Comparison of ENCODE assay signal across 8 mouse cellular contexts in the genomic region with DNA sequence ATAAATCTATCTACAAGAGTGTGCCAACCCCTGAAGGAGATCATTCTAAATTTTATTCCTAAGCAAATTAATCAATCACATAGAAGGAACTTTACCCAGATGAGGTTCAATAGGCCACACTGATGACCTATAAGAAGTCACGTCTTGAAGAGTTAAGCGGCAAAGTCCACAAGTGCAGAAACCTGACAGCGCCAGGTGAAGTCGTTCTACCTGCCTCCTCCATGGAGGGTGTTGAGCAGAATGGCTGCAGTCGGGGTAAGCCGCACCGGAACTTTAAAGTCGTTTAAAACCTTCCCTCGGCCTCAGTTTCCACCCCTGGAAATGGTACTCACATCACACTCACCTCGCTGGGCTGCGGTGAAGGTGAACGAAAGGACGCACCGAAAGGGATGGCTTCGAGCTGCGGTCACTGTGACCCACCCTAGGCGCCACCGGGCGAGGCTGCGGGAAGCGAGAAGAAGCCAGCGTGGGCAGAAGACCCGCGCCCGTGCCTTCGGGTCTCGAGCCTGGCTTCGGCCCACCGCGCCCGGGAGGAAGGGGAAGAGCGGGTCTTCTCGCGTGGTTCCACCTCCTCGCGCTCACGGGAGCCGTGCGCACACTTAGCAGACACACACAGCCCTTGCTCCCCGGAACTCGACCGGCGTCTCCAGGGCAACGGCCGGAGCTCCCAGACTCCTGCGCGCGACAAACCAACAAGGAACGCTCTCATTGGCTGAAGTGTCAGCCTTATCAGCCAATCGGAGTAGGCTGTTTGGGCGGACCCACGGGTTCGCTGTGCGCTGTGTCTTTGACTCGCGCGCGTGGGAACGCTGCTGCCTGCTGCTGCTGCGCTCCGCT. TPM values are rescaled to one million over a fixed set of nuclear protein-coding genes. Genes with fewer than 3 reads are reported as not detected.
A peak's percentile ranks its signal among the peaks of the same experiment; 100 is the strongest.
DNase-seq lines count a peak whose midpoint lies in the region; ATAC-seq and TF ChIP-seq lines count a peak whose summit lies in the region.

A gene (minus strand): TSS at position 660 of the 837 bp plus-strand sequence.

- peak; percentile 97 to 98 for DNase-seq in CD8-positive naive resting alpha-beta T cell, adult 2 months (ENCODE audit: low read depth in 2 of 2, low spot score in 2 of 2)
- peak; percentile 97 for DNase-seq in c-Kit-positive CD71-negative TER-119-negative erythroid progenitor cells, embryonic 14.5 days (ENCODE audit: low read depth)
- peak; percentile 99 for DNase-seq in forebrain, embryonic 10.5 days (ENCODE audit: extremely low spot score, low spot score)
- peak; percentile 98 to 99 for DNase-seq in kidney, postnatal 25 days
- peak; percentile 98 to 99 (median 98) for DNase-seq in liver, embryonic 14.5 days (ENCODE audit: low read depth in 3 of 3, low spot score in 3 of 3)
- peak; percentile 98 for DNase-seq in neural tube, embryonic 11.5 days (ENCODE audit: low spot score)
- DNase-seq in stomach, postnatal 0 days (ENCODE audit: low spot score), result peak; percentile 98

- TF ChIP-seq CTCF in liver, embryonic 14.5 days (IDR thresholded peaks at IDR 0.05; ENCODE audit: low read depth), result 0 out of 2 replicates have a peak, but pooled peaks have one; percentile 13
- no peak for TF ChIP-seq CTCF in stomach, postnatal 0 days (IDR thresholded peaks at IDR 0.05; ENCODE audit: low read depth)

- TF ChIP-seq EP300 in liver, embryonic 14.5 days (IDR thresholded peaks at IDR 0.05; ENCODE audit: low read depth), result no peak
- TF ChIP-seq EP300 in stomach, postnatal 0 days (optimal IDR thresholded peaks at IDR 0.05), result no peak

- H3K27me3 ChIP-seq in forebrain, embryonic 10.5 days (ENCODE audit: poor library complexity, severe bottlenecking), result no peaks in the 10 kb centered on the region
- no peaks in the 10 kb centered on the region for H3K27me3 ChIP-seq in heart, embryonic 15.5 days
- H3K27me3 ChIP-seq in liver, embryonic 14.5 days (ENCODE audit: control insufficient read depth, insufficient read depth, low read length), result no peaks in the 10 kb centered on the region
- no peaks in the 10 kb centered on the region for H3K27me3 ChIP-seq in neural tube, embryonic 11.5 days (ENCODE audit: control insufficient read depth, insufficient read depth, low read length)
- no peaks in the 10 kb centered on the region for H3K27me3 ChIP-seq in stomach, postnatal 0 days (ENCODE audit: control insufficient read depth, insufficient read depth, low read length)

- peak; percentile 99 for ATAC-seq in heart, embryonic 15.5 days (replicated peaks; ENCODE audit: insufficient number of reproducible peaks, insufficient read depth, low FRiP score, low read depth)
- peak; percentile 92 for ATAC-seq in liver, embryonic 14.5 days (ENCODE audit: insufficient read depth)
- peak; percentile 98 for ATAC-seq in neural tube, embryonic 11.5 days (ENCODE audit: insufficient read depth, low FRiP score, low TSS enrichment)
- peak; percentile 99 for ATAC-seq in stomach, postnatal 0 days (ENCODE audit: low FRiP score, low TSS enrichment)

- peak within 1 kb of the TSS; percentile 87 for H3K27ac ChIP-seq in forebrain, embryonic 10.5 days
- peak within 1 kb of the TSS; percentile 70 for H3K27ac ChIP-seq in heart, embryonic 15.5 days
- H3K27ac ChIP-seq in liver, embryonic 14.5 days, result peak within 1 kb of the TSS; percentile 96
- 0 out of 2 replicates have a peak within 1 kb of the TSS, but pooled peaks have one; percentile 44 for H3K27ac ChIP-seq in neural tube, embryonic 11.5 days (ENCODE audit: low read depth, low read length)
- peak within 1 kb of the TSS; percentile 87 for H3K27ac ChIP-seq in stomach, postnatal 0 days (replicated peaks)

- H3K9me3 ChIP-seq in forebrain, embryonic 10.5 days, result no peaks in the 10 kb centered on the region
- H3K9me3 ChIP-seq in heart, embryonic 15.5 days (replicated peaks), result no peaks in the 10 kb centered on the region
- H3K9me3 ChIP-seq in liver, embryonic 14.5 days (ENCODE audit: control insufficient read depth, low read length), result no peaks in the 10 kb centered on the region
- H3K9me3 ChIP-seq in neural tube, embryonic 11.5 days (ENCODE audit: control insufficient read depth, low read length), result no peaks in the 10 kb centered on the region
- H3K9me3 ChIP-seq in stomach, postnatal 0 days (ENCODE audit: control insufficient read depth, low read length), result no peaks in the 10 kb centered on the region

- peaks cover 30% of the 10 kb centered on the region for H3K36me3 ChIP-seq in forebrain, embryonic 10.5 days (replicated peaks)
- H3K36me3 ChIP-seq in heart, embryonic 15.5 days, result 0 out of 2 replicates have a peak, but pooled peaks cover 9% of the 10 kb centered on the region
- peaks cover 6% of the 10 kb centered on the region for H3K36me3 ChIP-seq in liver, embryonic 14.5 days (replicated peaks; ENCODE audit: control insufficient read depth, insufficient read depth, low read depth)
- H3K36me3 ChIP-seq in neural tube, embryonic 11.5 days (ENCODE audit: control insufficient read depth, insufficient read depth, low read length), result no peaks in the 10 kb centered on the region
- no peaks in the 10 kb centered on the region for H3K36me3 ChIP-seq in stomach, postnatal 0 days (ENCODE audit: control insufficient read depth, insufficient read depth, low read length)

- peak within 1 kb of the TSS; percentile 85 for H3K4me2 ChIP-seq in heart, embryonic 15.5 days
- peak within 1 kb of the TSS; percentile 93 for H3K4me2 ChIP-seq in liver, embryonic 14.5 days (ENCODE audit: low read depth)
- peak within 1 kb of the TSS; percentile 70 for H3K4me2 ChIP-seq in neural tube, embryonic 11.5 days (ENCODE audit: low read depth)
- peak within 1 kb of the TSS; percentile 88 for H3K4me2 ChIP-seq in stomach, postnatal 0 days (replicated peaks; ENCODE audit: low read depth)

- peak within 1 kb of the TSS; percentile 74 for H3K4me3 ChIP-seq in forebrain, embryonic 10.5 days
- peak within 1 kb of the TSS; percentile 99 for H3K4me3 ChIP-seq in heart, embryonic 15.5 days
- peak within 1 kb of the TSS; percentile 84 to 89 for H3K4me3 ChIP-seq in liver, embryonic 14.5 days (ENCODE audit: insufficient read depth in 1 of 2, low read depth in 2 of 2, low read length in 2 of 2)
- peak within 1 kb of the TSS; percentile 57 for H3K4me3 ChIP-seq in neural tube, embryonic 11.5 days (ENCODE audit: low read depth, low read length)
- H3K4me3 ChIP-seq in stomach, postnatal 0 days (ENCODE audit: low read depth, low read length), result peak within 1 kb of the TSS; percentile 85

- H3K4me1 ChIP-seq in forebrain, embryonic 10.5 days, result peaks cover 17% of the 10 kb centered on the region
- H3K4me1 ChIP-seq in heart, embryonic 15.5 days (replicated peaks), result peaks cover 17% of the 10 kb centered on the region
- peaks cover 8 to 25% of the 10 kb centered on the region in 2 experiments; a peak in 3 of 4 replicates for H3K4me1 ChIP-seq in liver, embryonic 14.5 days (replicated peaks; ENCODE audit: control insufficient read depth in 2 of 2, insufficient read depth in 2 of 2, low read length in 1 of 2)
- 0 out of 2 replicates have a peak, but pooled peaks cover 4% of the 10 kb centered on the region for H3K4me1 ChIP-seq in neural tube, embryonic 11.5 days (ENCODE audit: control insufficient read depth, insufficient read depth, low read length)
- H3K4me1 ChIP-seq in stomach, postnatal 0 days (replicated peaks; ENCODE audit: control insufficient read depth, insufficient read depth), result no peaks in the 10 kb centered on the region

- H3K9ac ChIP-seq in heart, embryonic 15.5 days, result peak within 1 kb of the TSS; percentile 88
- peak within 1 kb of the TSS; percentile 85 for H3K9ac ChIP-seq in liver, embryonic 14.5 days (replicated peaks)
- H3K9ac ChIP-seq in neural tube, embryonic 11.5 days (ENCODE audit: low read length), result peak within 1 kb of the TSS; percentile 64
- H3K9ac ChIP-seq in stomach, postnatal 0 days (ENCODE audit: low read length), result peak within 1 kb of the TSS; percentile 90

- under 1% methylated on average over 61 of the region's 61 CpGs for WGBS in forebrain, embryonic 10.5 days
- under 1% methylated on average over 61 of the region's 61 CpGs for WGBS in heart, embryonic 15.5 days
- under 1% methylated on average over 61 of the region's 61 CpGs for WGBS in liver, embryonic 14.5 days (ENCODE audit: insufficient replicate concordance)
- WGBS in neural tube, embryonic 11.5 days, result under 1% methylated on average over 61 of the region's 61 CpGs
- WGBS in stomach, postnatal 0 days, result under 1% methylated on average over 61 of the region's 61 CpGs

RNA-seq across cellular contexts. Expression of the gene that starts here (rescaled TPM):
- polyA plus RNA-seq in forebrain, embryonic 10.5 days (2016; fragmentation: Nextera tagmentation; extraction: Ambion mirVana), result 34.6 and 36.6 TPM in 2 replicates
- 25.2 and 26.7 TPM in 2 replicates for polyA plus RNA-seq in heart, embryonic 15.5 days (2015; fragmentation: Nextera tagmentation; extraction: Ambion mirVana)
- polyA plus RNA-seq in liver, embryonic 14.5 days (2012; rRNA removed), result 11.2 and 11.3 TPM in 2 replicates
- polyA plus RNA-seq in liver, embryonic 14.5 days (2014; fragmentation: Nextera tagmentation; extraction: Ambion mirVana), result 12.0 and 13.7 TPM in 2 replicates
- polyA plus RNA-seq in neural tube, embryonic 11.5 days (2014; fragmentation: Nextera tagmentation; extraction: Ambion mirVana), result 29.5 and 32.2 TPM in 2 replicates
- 13.9 and 14.7 TPM in 2 replicates for polyA plus RNA-seq in stomach, postnatal 0 days (2015; fragmentation: Nextera tagmentation; extraction: Ambion mirVana)

Comparison
In these comparisons a context has a peak if more than half of its experiments do, and no peak if none do; other contexts are left out.
1. Peak in every context shown above with its lines: DNase-seq, ATAC-seq, H3K4me3 ChIP-seq and H3K27ac ChIP-seq.
2. H3K27ac ChIP-seq: peak in every context shown above with its lines; median percentile 96 in liver, embryonic 14.5 days; 87 in forebrain, embryonic 10.5 days; 87 in stomach, postnatal 0 days; 70 in heart, embryonic 15.5 days; 44 in neural tube, embryonic 11.5 days.